Mouse (Mus musculus): ENCODE data around the gene Eif3l. TPM values are rescaled to one million over a fixed set of nuclear protein-coding genes. Genes with fewer than 3 reads are reported as not detected.
A peak's percentile ranks its signal among the peaks of the same experiment; 100 is the strongest.

The Eif3l gene
- polyA plus RNA-seq, 1 experiment from 2014 or later, result 224 TPM

DNA sequence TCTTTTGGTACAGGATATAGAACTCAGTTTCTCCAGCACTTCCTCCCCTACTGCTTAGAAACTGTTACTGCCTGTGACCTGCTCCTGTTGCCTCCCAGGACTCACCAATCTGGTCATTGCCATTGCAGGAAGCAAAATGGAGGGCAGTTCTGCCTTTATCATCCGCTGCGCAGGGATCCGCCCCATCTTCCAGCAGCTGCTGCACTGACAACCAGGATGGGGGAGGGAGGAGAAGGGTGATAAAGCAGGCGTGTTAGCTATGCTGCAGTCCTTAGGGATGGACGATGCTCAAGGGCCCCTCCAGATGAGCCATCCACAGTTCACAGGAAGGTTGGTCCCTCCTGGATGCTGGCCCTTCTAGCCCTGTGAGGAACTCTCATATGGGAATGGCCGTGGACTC lies 17.1 kb upstream of the Eif3l start:
- H3K9me3 ChIP-seq (ENCODE audit: control insufficient read depth, low read depth, low read length), result no peaks in the 10 kb centered on the region

GRCm38 (mm10) chr15:79060887-79061565 lies 14.0 kb upstream of the Eif3l start:
- WGBS, result 82% methylated on average over 14 of the region's 14 CpGs
- Histone ChIP-seq H3K4me3 (ENCODE audit: low read depth, low read length) (0 out of 2 replicates have a peak overlapping the region, but pooled peaks have one; percentile 89), H3K9me3 (ENCODE audit: control insufficient read depth, low read depth, low read length) (no peaks in the 10 kb centered on the region), H3K9ac (replicated peaks; ENCODE audit: low read depth, low read length) (no peak overlapping the region), H3K36me3 (ENCODE audit: control insufficient read depth, insufficient read depth, low read length) (peaks cover 40% of the 10 kb centered on the region), H3K4me2 (replicated peaks; ENCODE audit: low read depth, low read length) (peak overlapping the region; percentile 68; the same call in 1 of the 2 replicates), H3K27me3 (ENCODE audit: control insufficient read depth, insufficient read depth, low read length) (no peaks in the 10 kb centered on the region), H3K4me1 (ENCODE audit: control insufficient read depth, insufficient read depth, low read length) (0 out of 2 replicates have a peak, but pooled peaks cover 9% of the 10 kb centered on the region), H3K27ac (ENCODE audit: low read length) (no peak overlapping the region)
- ATAC-seq (ENCODE audit: insufficient number of reproducible peaks, insufficient read depth, low FRiP score, low read depth), result no peak

More for the DNA sequence above, 17.1 kb upstream of the Eif3l start:
- H3K4me1 ChIP-seq (ENCODE audit: control insufficient read depth, insufficient read depth, low read length), result 0 out of 2 replicates have a peak, but pooled peaks cover 4% of the 10 kb centered on the region
- H3K4me3 ChIP-seq (ENCODE audit: low read depth, low read length), result no peak overlapping the region
- no peaks in the 10 kb centered on the region for H3K27me3 ChIP-seq (ENCODE audit: control insufficient read depth, insufficient read depth, low read length)
- 77% methylated on average over 6 of the region's 6 CpGs for WGBS
- H3K4me2 ChIP-seq (replicated peaks; ENCODE audit: low read depth, low read length), result no peak overlapping the region
- no peak overlapping the region for H3K9ac ChIP-seq (replicated peaks; ENCODE audit: low read depth, low read length)
- H3K36me3 ChIP-seq (ENCODE audit: control insufficient read depth, insufficient read depth, low read length), result peaks cover 70% of the 10 kb centered on the region
- ATAC-seq (ENCODE audit: insufficient number of reproducible peaks, insufficient read depth, low FRiP score, low read depth), result no peak
- no peak overlapping the region for H3K27ac ChIP-seq (ENCODE audit: low read length)

- H3K27ac ChIP-seq (ENCODE audit: low read length), result peak within 1 kb of the TSS; percentile 71
- 0 out of 2 replicates have a peak, but pooled peaks cover 9% of the 10 kb centered on the region for H3K4me1 ChIP-seq (ENCODE audit: control insufficient read depth, insufficient read depth, low read length)
- H3K9me3 ChIP-seq (ENCODE audit: control insufficient read depth, low read depth, low read length), result no peaks in the 10 kb centered on the region
- peaks cover 30% of the 10 kb centered on the region for H3K36me3 ChIP-seq (ENCODE audit: control insufficient read depth, insufficient read depth, low read length)
- no peaks in the 10 kb centered on the region for H3K27me3 ChIP-seq (ENCODE audit: control insufficient read depth, insufficient read depth, low read length)
- peak within 1 kb of the TSS; percentile 89 for H3K4me3 ChIP-seq (ENCODE audit: low read depth, low read length)
- peak within 1 kb of the TSS; percentile 82 for H3K9ac ChIP-seq (replicated peaks; ENCODE audit: low read depth, low read length)
- peak within 1 kb of the TSS; percentile 68 for H3K4me2 ChIP-seq (replicated peaks; ENCODE audit: low read depth, low read length)
- peak; percentile 100 for ATAC-seq (ENCODE audit: insufficient number of reproducible peaks, insufficient read depth, low FRiP score, low read depth)
- under 1% methylated on average over 79 of the region's 80 CpGs for WGBS
Observed at GRCm38 (mm10) chr15:79062376-79063159, 12.4 kb upstream of the Eif3l start, which contains the start of gene Ankrd54. Gene Ankrd54, minus strand, starts transcription at chr15:79062893.

GRCm38 (mm10) chr15:79063160-79063740 lies 11.7 kb upstream of the Eif3l start:
- no peak for ATAC-seq (ENCODE audit: insufficient number of reproducible peaks, insufficient read depth, low FRiP score, low read depth)
- H3K4me2 ChIP-seq (replicated peaks; ENCODE audit: low read depth, low read length), result peak overlapping the region; percentile 46
- H3K4me3 ChIP-seq (ENCODE audit: low read depth, low read length), result peak overlapping the region; percentile 89; the same call in 1 of the 2 replicates
- H3K27ac ChIP-seq (ENCODE audit: low read length), result 0 out of 2 replicates have a peak overlapping the region, but pooled peaks have one; percentile 41
- peaks cover 24% of the 10 kb centered on the region for H3K36me3 ChIP-seq (ENCODE audit: control insufficient read depth, insufficient read depth, low read length)
- 11% methylated on average over 14 of the region's 14 CpGs for WGBS
- no peak overlapping the region for H3K9ac ChIP-seq (replicated peaks; ENCODE audit: low read depth, low read length)
- H3K9me3 ChIP-seq (ENCODE audit: control insufficient read depth, low read depth, low read length), result no peaks in the 10 kb centered on the region
- H3K27me3 ChIP-seq (ENCODE audit: control insufficient read depth, insufficient read depth, low read length), result no peaks in the 10 kb centered on the region
- 0 out of 2 replicates have a peak, but pooled peaks cover 9% of the 10 kb centered on the region for H3K4me1 ChIP-seq (ENCODE audit: control insufficient read depth, insufficient read depth, low read length)

- 26% methylated on average over 8 of the region's 8 CpGs for WGBS
- Histone ChIP-seq H3K9me3 (ENCODE audit: control insufficient read depth, low read depth, low read length) (no peaks in the 10 kb centered on the region), H3K4me2 (replicated peaks; ENCODE audit: low read depth, low read length) (no peak overlapping the region), H3K27ac (ENCODE audit: low read length) (peak overlapping the region; percentile 80), H3K27me3 (ENCODE audit: control insufficient read depth, insufficient read depth, low read length) (no peaks in the 10 kb centered on the region), H3K9ac (replicated peaks; ENCODE audit: low read depth, low read length) (no peak overlapping the region), H3K4me3 (ENCODE audit: low read depth, low read length) (no peak overlapping the region), H3K36me3 (ENCODE audit: control insufficient read depth, insufficient read depth, low read length) (peaks cover 5% of the 10 kb centered on the region; the same call in 1 of the 2 replicates), H3K4me1 (ENCODE audit: control insufficient read depth, insufficient read depth, low read length) (0 out of 2 replicates have a peak, but pooled peaks cover 9% of the 10 kb centered on the region)
- ATAC-seq (ENCODE audit: insufficient number of reproducible peaks, insufficient read depth, low FRiP score, low read depth), result no peak
Observed at GRCm38 (mm10) chr15:79065086-79065770, 9.8 kb upstream of the Eif3l start.

GRCm38 (mm10) chr15:79066276-79066675 lies 8.7 kb upstream of the Eif3l start:
- ATAC-seq (ENCODE audit: insufficient number of reproducible peaks, insufficient read depth, low FRiP score, low read depth), result no peak
- Histone ChIP-seq H3K4me3 (ENCODE audit: low read depth, low read length) (no peak overlapping the region), H3K4me1 (ENCODE audit: control insufficient read depth, insufficient read depth, low read length) (0 out of 2 replicates have a peak, but pooled peaks cover 9% of the 10 kb centered on the region), H3K9ac (replicated peaks; ENCODE audit: low read depth, low read length) (no peak overlapping the region), H3K36me3 (ENCODE audit: control insufficient read depth, insufficient read depth, low read length) (no peaks in the 10 kb centered on the region), H3K27me3 (ENCODE audit: control insufficient read depth, insufficient read depth, low read length) (no peaks in the 10 kb centered on the region), H3K27ac (ENCODE audit: low read length) (no peak overlapping the region), H3K4me2 (replicated peaks; ENCODE audit: low read depth, low read length) (no peak overlapping the region), H3K9me3 (ENCODE audit: control insufficient read depth, low read depth, low read length) (no peaks in the 10 kb centered on the region)
- 31% methylated on average over 2 of the region's 2 CpGs for WGBS

DNA sequence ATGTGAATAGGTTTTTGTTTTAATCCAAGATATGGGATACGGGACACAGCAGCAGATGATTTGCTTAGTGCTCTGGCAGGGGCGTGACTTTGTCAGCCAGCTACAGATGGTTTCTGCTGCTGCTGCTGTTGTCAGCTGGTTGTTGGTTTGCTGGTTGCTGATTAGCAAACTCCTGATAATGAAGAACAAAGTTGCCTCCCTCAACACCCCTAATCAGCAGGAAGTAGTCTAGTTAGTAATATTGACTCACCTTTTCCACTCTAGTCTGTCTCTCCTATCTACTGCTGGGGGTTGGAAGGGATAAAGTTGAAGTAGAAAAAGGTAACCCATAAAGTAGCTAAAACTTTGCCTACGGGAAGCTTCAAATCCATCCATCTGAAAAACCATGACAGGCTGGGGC lies 7.3 kb upstream of the Eif3l start:
- WGBS, result 51% methylated on average over 3 of the region's 3 CpGs
- no peak for ATAC-seq (ENCODE audit: insufficient number of reproducible peaks, insufficient read depth, low FRiP score, low read depth)
- no peak overlapping the region for H3K4me2 ChIP-seq (replicated peaks; ENCODE audit: low read depth, low read length)
- H3K27ac ChIP-seq (ENCODE audit: low read length), result peak overlapping the region; percentile 16; the same call in 1 of the 2 replicates
- no peaks in the 10 kb centered on the region for H3K27me3 ChIP-seq (ENCODE audit: control insufficient read depth, insufficient read depth, low read length)
- H3K4me1 ChIP-seq (ENCODE audit: control insufficient read depth, insufficient read depth, low read length), result 0 out of 2 replicates have a peak, but pooled peaks cover 4% of the 10 kb centered on the region
- no peak overlapping the region for H3K4me3 ChIP-seq (ENCODE audit: low read depth, low read length)
- H3K9ac ChIP-seq (replicated peaks; ENCODE audit: low read depth, low read length), result no peak overlapping the region
- H3K36me3 ChIP-seq (ENCODE audit: control insufficient read depth, insufficient read depth, low read length), result no peaks in the 10 kb centered on the region
- H3K9me3 ChIP-seq (ENCODE audit: control insufficient read depth, low read depth, low read length), result no peaks in the 10 kb centered on the region

Data from stomach, embryonic 14.5 days (tissue).